Mouse (Mus musculus): ENCODE data around the gene Map1lc3a. TPM values are rescaled to one million over a fixed set of nuclear protein-coding genes. Genes with fewer than 3 reads are reported as not detected.

The Map1lc3a gene
- polyA plus RNA-seq, 1 experiment from 2014 or later: 203 TPM

- Histone ChIP-seq H3K9me3 (ENCODE audit: control insufficient read depth, low read length) (no peaks in the 10 kb centered on the region), H3K4me1 (replicated peaks; ENCODE audit: control insufficient read depth, insufficient read depth, low read length) (peaks cover 8% of the 10 kb centered on the region; the same call in 1 of the 2 replicates), H3K36me3 (ENCODE audit: control insufficient read depth, insufficient read depth, low read length) (peaks cover 16% of the 10 kb centered on the region), H3K4me3 (ENCODE audit: low read depth, low read length) (no peak overlapping the region; the same call in 1 of the 2 replicates), H3K27ac (ENCODE audit: low read depth) (no peak overlapping the region), H3K27me3 (replicated peaks; ENCODE audit: control insufficient read depth, insufficient read depth, low read length) (no peaks in the 10 kb centered on the region), H3K4me2 (ENCODE audit: low read length) (peak overlapping the region; percentile 69; the same call in 1 of the 2 replicates), H3K9ac (ENCODE audit: low read length) (no peak overlapping the region)
- no peak for ATAC-seq (replicated peaks; ENCODE audit: low FRiP score, low TSS enrichment, low read depth)
- WGBS: 78% methylated on average over 2 of the region's 2 CpGs
- no peak for DNase-seq (ENCODE audit: low spot score)
Measured at GRCm38 (mm10) chr2:155277721-155278120, 1.6 kb downstream of the Map1lc3a start.

GRCm38 (mm10) chr2:155278361-155278760 lies 2.3 kb downstream of the Map1lc3a start:
- 90% methylated on average over 7 of the region's 7 CpGs for WGBS
- Histone ChIP-seq H3K4me3 (ENCODE audit: low read depth, low read length) (no peak overlapping the region), H3K9ac (ENCODE audit: low read length) (no peak overlapping the region), H3K4me1 (replicated peaks; ENCODE audit: control insufficient read depth, insufficient read depth, low read length) (peaks cover 8% of the 10 kb centered on the region; the same call in 1 of the 2 replicates), H3K36me3 (ENCODE audit: control insufficient read depth, insufficient read depth, low read length) (peaks cover 18% of the 10 kb centered on the region), H3K27ac (ENCODE audit: low read depth) (no peak overlapping the region), H3K9me3 (ENCODE audit: control insufficient read depth, low read length) (no peaks in the 10 kb centered on the region), H3K4me2 (ENCODE audit: low read length) (no peak overlapping the region), H3K27me3 (replicated peaks; ENCODE audit: control insufficient read depth, insufficient read depth, low read length) (no peaks in the 10 kb centered on the region)
- ATAC-seq (replicated peaks; ENCODE audit: low FRiP score, low TSS enrichment, low read depth) (no peak), DNase-seq (ENCODE audit: low spot score) (no peak)

GRCm38 (mm10) chr2:155279163-155279562 lies 3.1 kb downstream of the Map1lc3a start:
- ATAC-seq (replicated peaks; ENCODE audit: low FRiP score, low TSS enrichment, low read depth) (no peak), DNase-seq (ENCODE audit: low spot score) (no peak)

GRCm38 (mm10) chr2:155280116-155280515 lies 4.0 kb downstream of the Map1lc3a start:
- no peak overlapping the region for H3K27ac ChIP-seq (ENCODE audit: low read depth)
- no peak overlapping the region for H3K4me3 ChIP-seq (ENCODE audit: low read depth, low read length)
- DNase-seq (ENCODE audit: low spot score) (no peak), ATAC-seq (replicated peaks; ENCODE audit: low FRiP score, low TSS enrichment, low read depth) (no peak)
- H3K4me1 ChIP-seq (replicated peaks; ENCODE audit: control insufficient read depth, insufficient read depth, low read length): peaks cover 8% of the 10 kb centered on the region; the same call in 1 of the 2 replicates
- no peaks in the 10 kb centered on the region for H3K27me3 ChIP-seq (replicated peaks; ENCODE audit: control insufficient read depth, insufficient read depth, low read length)
- H3K9ac ChIP-seq (ENCODE audit: low read length): no peak overlapping the region
- H3K9me3 ChIP-seq (ENCODE audit: control insufficient read depth, low read length): no peaks in the 10 kb centered on the region
- no peak overlapping the region for H3K4me2 ChIP-seq (ENCODE audit: low read length)
- H3K36me3 ChIP-seq (ENCODE audit: control insufficient read depth, insufficient read depth, low read length): peaks cover 26% of the 10 kb centered on the region
- 68% methylated on average over 2 of the region's 2 CpGs for WGBS

More at GRCm38 (mm10) chr2:155279163-155279562, 3.1 kb downstream of the Map1lc3a start:
- Histone ChIP-seq H3K27ac (ENCODE audit: low read depth) (no peak overlapping the region), H3K36me3 (ENCODE audit: control insufficient read depth, insufficient read depth, low read length) (peaks cover 26% of the 10 kb centered on the region), H3K9ac (ENCODE audit: low read length) (no peak overlapping the region), H3K4me1 (replicated peaks; ENCODE audit: control insufficient read depth, insufficient read depth, low read length) (peaks cover 8% of the 10 kb centered on the region; the same call in 1 of the 2 replicates), H3K9me3 (ENCODE audit: control insufficient read depth, low read length) (no peaks in the 10 kb centered on the region), H3K4me2 (ENCODE audit: low read length) (no peak overlapping the region), H3K4me3 (ENCODE audit: low read depth, low read length) (no peak overlapping the region), H3K27me3 (replicated peaks; ENCODE audit: control insufficient read depth, insufficient read depth, low read length) (no peaks in the 10 kb centered on the region)
- 93% methylated on average over 4 of the region's 4 CpGs for WGBS

DNA sequence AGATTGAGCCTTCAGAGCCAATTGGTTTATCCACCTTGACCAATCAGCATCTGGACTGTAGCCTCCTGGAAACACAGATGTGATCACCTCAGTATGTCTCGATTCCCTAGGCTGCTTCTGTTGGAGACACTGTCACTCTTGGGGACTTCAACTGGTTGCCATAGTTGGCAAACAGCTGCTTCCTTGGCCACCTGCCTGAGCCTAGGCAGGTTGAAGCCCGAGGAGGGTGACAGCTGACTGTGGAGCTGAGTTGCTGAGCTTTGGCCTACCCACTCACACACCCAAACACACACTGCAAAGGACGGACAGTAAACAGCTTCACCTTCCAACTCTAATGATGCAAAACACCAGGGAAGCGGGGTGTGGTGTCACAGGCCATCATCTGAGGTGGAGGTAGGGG lies 7.7 kb downstream of the Map1lc3a start:
- Histone ChIP-seq H3K4me2 (ENCODE audit: low read length) (no peak overlapping the region), H3K36me3 (ENCODE audit: control insufficient read depth, insufficient read depth, low read length) (peaks cover 19% of the 10 kb centered on the region), H3K4me1 (replicated peaks; ENCODE audit: control insufficient read depth, insufficient read depth, low read length) (no peaks in the 10 kb centered on the region), H3K9ac (ENCODE audit: low read length) (no peak overlapping the region), H3K4me3 (ENCODE audit: low read depth, low read length) (no peak overlapping the region), H3K27me3 (replicated peaks; ENCODE audit: control insufficient read depth, insufficient read depth, low read length) (no peaks in the 10 kb centered on the region), H3K9me3 (ENCODE audit: control insufficient read depth, low read length) (no peaks in the 10 kb centered on the region), H3K27ac (ENCODE audit: low read depth) (no peak overlapping the region)
- ATAC-seq (replicated peaks; ENCODE audit: low FRiP score, low TSS enrichment, low read depth) (no peak), DNase-seq (ENCODE audit: low spot score) (no peak)
- WGBS: 86% methylated on average over 4 of the region's 4 CpGs

- Histone ChIP-seq H3K4me3 (ENCODE audit: low read depth, low read length) (no peak overlapping the region), H3K36me3 (ENCODE audit: control insufficient read depth, insufficient read depth, low read length) (peaks cover 28% of the 10 kb centered on the region), H3K27me3 (replicated peaks; ENCODE audit: control insufficient read depth, insufficient read depth, low read length) (no peaks in the 10 kb centered on the region), H3K4me1 (replicated peaks; ENCODE audit: control insufficient read depth, insufficient read depth, low read length) (no peaks in the 10 kb centered on the region), H3K27ac (ENCODE audit: low read depth) (no peak overlapping the region), H3K9me3 (ENCODE audit: control insufficient read depth, low read length) (no peaks in the 10 kb centered on the region), H3K4me2 (ENCODE audit: low read length) (no peak overlapping the region), H3K9ac (ENCODE audit: low read length) (no peak overlapping the region)
- DNase-seq (ENCODE audit: low spot score) (no peak), ATAC-seq (replicated peaks; ENCODE audit: low FRiP score, low TSS enrichment, low read depth) (no peak)
- WGBS: 52% methylated on average over 7 of the region's 7 CpGs
Measured at GRCm38 (mm10) chr2:155284647-155285046, 8.6 kb downstream of the Map1lc3a start.

DNA sequence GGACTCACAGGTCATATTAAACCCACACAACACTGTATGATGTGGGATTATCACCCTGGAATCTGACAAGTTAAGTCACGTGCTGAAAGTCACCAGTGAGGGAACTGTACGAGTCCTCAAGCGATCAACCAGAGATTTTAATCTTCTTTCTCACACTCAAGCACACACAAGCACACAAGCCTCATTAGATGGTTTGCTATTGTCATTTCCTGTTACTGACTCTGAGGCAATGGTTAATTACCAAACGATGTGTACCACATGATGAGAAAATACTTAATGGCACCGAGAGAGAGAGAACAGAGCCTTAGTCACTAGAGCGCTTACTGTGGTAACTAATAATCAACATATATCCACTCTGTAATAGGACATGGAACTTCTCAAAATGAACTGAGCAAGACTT lies 9.6 kb downstream of the Map1lc3a start:
- H3K36me3 ChIP-seq (ENCODE audit: control insufficient read depth, insufficient read depth, low read length): peaks cover 39% of the 10 kb centered on the region
- DNase-seq (ENCODE audit: low spot score) (no peak), ATAC-seq (replicated peaks; ENCODE audit: low FRiP score, low TSS enrichment, low read depth) (no peak)
- no peak overlapping the region for H3K4me2 ChIP-seq (ENCODE audit: low read length)
- H3K27ac ChIP-seq (ENCODE audit: low read depth): no peak overlapping the region
- H3K9me3 ChIP-seq (ENCODE audit: control insufficient read depth, low read length): no peaks in the 10 kb centered on the region
- H3K9ac ChIP-seq (ENCODE audit: low read length): no peak overlapping the region
- no peaks in the 10 kb centered on the region for H3K4me1 ChIP-seq (replicated peaks; ENCODE audit: control insufficient read depth, insufficient read depth, low read length)
- H3K27me3 ChIP-seq (replicated peaks; ENCODE audit: control insufficient read depth, insufficient read depth, low read length): no peaks in the 10 kb centered on the region
- H3K4me3 ChIP-seq (ENCODE audit: low read depth, low read length): no peak overlapping the region
- 91% methylated on average over 6 of the region's 6 CpGs for WGBS

GRCm38 (mm10) chr2:155287456-155288250 lies 11.6 kb downstream of the Map1lc3a start:
- no peak for DNase-seq (ENCODE audit: low spot score)
- no peaks in the 10 kb centered on the region for H3K9me3 ChIP-seq (ENCODE audit: control insufficient read depth, low read length)
- H3K27ac ChIP-seq (ENCODE audit: low read depth): no peak overlapping the region
- no peak for ATAC-seq (replicated peaks; ENCODE audit: low FRiP score, low TSS enrichment, low read depth)
- no peak overlapping the region for H3K9ac ChIP-seq (ENCODE audit: low read length)
- H3K27me3 ChIP-seq (replicated peaks; ENCODE audit: control insufficient read depth, insufficient read depth, low read length): no peaks in the 10 kb centered on the region
- peaks cover 50% of the 10 kb centered on the region for H3K36me3 ChIP-seq (ENCODE audit: control insufficient read depth, insufficient read depth, low read length)
- no peak overlapping the region for H3K4me2 ChIP-seq (ENCODE audit: low read length)
- no peaks in the 10 kb centered on the region for H3K4me1 ChIP-seq (replicated peaks; ENCODE audit: control insufficient read depth, insufficient read depth, low read length)
- no peak overlapping the region for H3K4me3 ChIP-seq (ENCODE audit: low read depth, low read length)
- WGBS: 85% methylated on average over 4 of the region's 4 CpGs

DNA sequence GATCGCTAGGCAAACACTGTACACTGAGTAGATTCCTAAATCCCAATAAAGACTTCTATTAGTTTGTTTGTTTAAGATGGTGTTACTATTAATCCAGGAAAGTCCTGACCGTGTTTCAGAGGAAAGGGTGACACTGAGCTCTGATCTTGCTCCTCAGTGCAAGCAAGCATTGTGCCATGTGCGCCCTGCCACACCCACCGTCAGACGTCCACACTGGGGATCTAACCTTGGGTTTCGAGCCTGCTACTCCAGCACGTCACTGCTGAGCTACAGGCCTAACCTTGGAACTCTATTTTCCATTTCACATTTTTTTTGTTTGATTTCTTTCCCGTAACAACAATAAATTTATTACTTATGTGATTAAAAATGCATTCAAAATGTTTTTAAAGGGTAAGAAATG lies 14.0 kb downstream of the Map1lc3a start:
- Histone ChIP-seq H3K9ac (ENCODE audit: low read length) (no peak overlapping the region), H3K36me3 (ENCODE audit: control insufficient read depth, insufficient read depth, low read length) (peaks cover 55% of the 10 kb centered on the region), H3K4me2 (ENCODE audit: low read length) (no peak overlapping the region), H3K4me3 (ENCODE audit: low read depth, low read length) (no peak overlapping the region), H3K4me1 (replicated peaks; ENCODE audit: control insufficient read depth, insufficient read depth, low read length) (no peaks in the 10 kb centered on the region), H3K9me3 (ENCODE audit: control insufficient read depth, low read length) (no peaks in the 10 kb centered on the region), H3K27ac (ENCODE audit: low read depth) (no peak overlapping the region), H3K27me3 (replicated peaks; ENCODE audit: control insufficient read depth, insufficient read depth, low read length) (no peaks in the 10 kb centered on the region)
- DNase-seq (ENCODE audit: low spot score): no peak
- ATAC-seq (replicated peaks; ENCODE audit: low FRiP score, low TSS enrichment, low read depth): no peak
- 92% methylated on average over 8 of the region's 8 CpGs for WGBS

Measured in intestine, embryonic 14.5 days (tissue).